Mouse (Mus musculus) megakaryocyte, embryonic 14.5 days (primary cell): ENCODE data around the gene Iqcb1. TPM values are rescaled to one million over a fixed set of nuclear protein-coding genes. Genes with fewer than 3 reads are reported as not detected.
"Not testable (repeated sequence)": the region's sequence is repeated elsewhere in the genome, so short reads cannot be mapped to it uniquely, and the experiment has no call there.

Experiments used
- H3K27me3 ChIP-seq: replicated peaks from 2 replicates; pipeline ENCODE3; 2012; ENCODE audit warnings: inconsistent platforms
- H3K36me3 ChIP-seq: replicated peaks from 2 replicates; pipeline ENCODE3; 2012; ENCODE audit warnings: low read length, inconsistent platforms, mixed read lengths
- H3K4me1 ChIP-seq: 2 replicates; pipeline ENCODE4 v1.6.1; 2012; ENCODE audit warnings: inconsistent platforms
- H3K4me3 ChIP-seq: replicated peaks from 2 replicates; pipeline ENCODE3; 2012; ENCODE audit warnings: moderate library complexity, mild to moderate bottlenecking, inconsistent platforms
- H3K9me3 ChIP-seq: 2 replicates; pipeline ENCODE4 v1.6.1; 2012; ENCODE audit warnings: inconsistent platforms
- FLI1 ChIP-seq: IDR thresholded peaks from 2 replicates; pipeline ENCODE4 v1.6.1; 2012; ENCODE audit warnings: low read length, inconsistent platforms, mixed read lengths
- GATA1 ChIP-seq: IDR thresholded peaks from 3 replicates; pipeline ENCODE4 v1.6.1; 2012; ENCODE audit warnings: mixed read lengths, low read length, inconsistent platforms, borderline replicate concordance
- polyA plus RNA-seq: library from polyadenylated mRNA; stranded (reverse); fragments of >175 nt; gene quantifications from 2 replicates; pipeline ENCODE4 v1.2.3, GENCODE M21; 2012; ENCODE audit warnings: low replicate concordance; ENCODE audit not compliant: insufficient read depth

Iqcb1 gene
- polyA plus RNA-seq, 1 experiment: 0.36 TPM

DNA sequence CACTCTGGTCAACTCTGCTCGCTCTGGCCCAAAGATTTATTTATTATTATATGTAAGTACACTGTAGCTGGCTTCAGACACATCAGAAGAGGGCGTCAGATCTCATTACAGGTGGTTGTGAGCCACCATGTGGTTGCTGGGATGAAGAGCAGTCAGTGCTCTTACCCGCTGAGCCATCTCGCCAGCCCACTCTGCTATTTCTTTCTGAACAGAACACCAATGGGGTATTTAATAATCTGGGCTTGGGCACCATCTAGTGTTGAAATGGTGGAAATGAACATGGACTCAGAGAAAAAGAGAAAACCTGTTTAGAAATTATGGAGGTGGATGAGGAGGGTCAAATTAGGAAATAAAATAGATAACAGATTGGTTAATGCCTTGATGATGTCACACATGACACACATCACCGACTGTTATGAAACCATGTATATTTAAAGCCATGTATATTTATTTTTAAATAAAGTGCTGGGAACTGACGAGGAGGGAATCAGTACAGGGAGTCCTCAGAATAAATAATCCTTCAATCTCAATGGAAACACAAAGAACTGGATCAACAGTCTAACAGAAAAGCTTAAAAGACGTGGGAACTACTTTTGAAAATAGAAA lies 10.8 kb upstream of the Iqcb1 start:
- Histone ChIP-seq H3K9me3 (no peaks in the 10 kb centered on the region), H3K4me1 (peaks cover 8% of the 10 kb centered on the region), H3K27me3 (peaks cover 6% of the 10 kb centered on the region), H3K4me3 (no peak overlapping the region), H3K36me3 (no peaks in the 10 kb centered on the region)
- TF ChIP-seq FLI1 (no peak), GATA1 (no peak)

- no peak overlapping the region for H3K4me3 ChIP-seq
- peaks cover 8% of the 10 kb centered on the region for H3K4me1 ChIP-seq
- peaks cover 5% of the 10 kb centered on the region for H3K27me3 ChIP-seq
- H3K36me3 ChIP-seq: no peaks in the 10 kb centered on the region
- TF ChIP-seq GATA1: no peak
- no peak for TF ChIP-seq FLI1
- H3K9me3 ChIP-seq: no peaks in the 10 kb centered on the region
These were observed 8.2 kb upstream of the Iqcb1 start for GRCm38 (mm10) chr16:36820016-36820415.

- H3K4me1 ChIP-seq: peaks cover 8% of the 10 kb centered on the region
- H3K9me3 ChIP-seq: no peaks in the 10 kb centered on the region
- H3K4me3 ChIP-seq: no peak overlapping the region
- H3K27me3 ChIP-seq: peaks cover 5% of the 10 kb centered on the region
- no peaks in the 10 kb centered on the region for H3K36me3 ChIP-seq
- TF ChIP-seq GATA1 (no peak), FLI1 (no peak)
These were observed 7.4 kb upstream of the Iqcb1 start for GRCm38 (mm10) chr16:36820747-36821146.

GRCm38 (mm10) chr16:36821474-36821873 lies 6.7 kb upstream of the Iqcb1 start:
- peak overlapping the region; percentile 46 for H3K4me3 ChIP-seq
- peaks cover 6% of the 10 kb centered on the region for H3K27me3 ChIP-seq
- TF ChIP-seq GATA1: no peak
- peaks cover 8% of the 10 kb centered on the region for H3K4me1 ChIP-seq
- no peaks in the 10 kb centered on the region for H3K36me3 ChIP-seq
- H3K9me3 ChIP-seq: no peaks in the 10 kb centered on the region

GRCm38 (mm10) chr16:36827611-36828053 lies 553 bp upstream of the Iqcb1 start:
- no peaks in the 10 kb centered on the region for H3K36me3 ChIP-seq
- peaks cover 9% of the 10 kb centered on the region for H3K27me3 ChIP-seq
- peaks cover 11% of the 10 kb centered on the region for H3K4me1 ChIP-seq
- TF ChIP-seq FLI1 (no peak), GATA1 (no peak)
- H3K4me3 ChIP-seq: peak overlapping the region; percentile 98
- H3K9me3 ChIP-seq: no peaks in the 10 kb centered on the region

- H3K9me3 ChIP-seq: no peaks in the 10 kb centered on the region
- no peaks in the 10 kb centered on the region for H3K36me3 ChIP-seq
- peak overlapping the region; percentile 98 for H3K4me3 ChIP-seq
- H3K27me3 ChIP-seq: peaks cover 9% of the 10 kb centered on the region
- H3K4me1 ChIP-seq: peaks cover 11% of the 10 kb centered on the region
- TF ChIP-seq GATA1 (no peak), FLI1 (no peak)
These were observed 635 bp downstream of the Iqcb1 start for GRCm38 (mm10) chr16:36828820-36829219.

DNA sequence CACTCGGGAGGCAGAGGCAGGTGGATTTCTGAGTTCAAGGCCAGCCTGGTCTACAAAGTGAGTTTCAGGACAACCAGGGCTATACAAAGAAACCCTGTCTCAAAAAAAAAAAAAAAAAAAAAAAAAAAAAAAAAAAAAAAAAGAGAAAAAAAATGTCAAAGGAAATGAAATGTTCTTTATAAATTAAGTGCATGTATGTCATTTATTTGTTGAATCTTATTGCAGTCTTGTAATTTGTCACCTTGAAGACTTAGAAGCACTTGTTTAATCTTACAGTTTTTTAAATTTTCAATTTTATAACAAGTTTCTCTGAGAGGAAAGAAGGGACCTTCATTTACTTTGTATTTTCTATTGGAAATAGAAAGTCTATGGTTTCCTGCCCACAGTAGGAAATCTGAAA lies 18.7 kb downstream of the Iqcb1 start:
- H3K4me1 ChIP-seq, H3K4me3 ChIP-seq, H3K27me3 ChIP-seq, H3K9me3 ChIP-seq: not testable (repeated sequence)
- H3K36me3 ChIP-seq: peaks cover 18% of the 10 kb centered on the region

DNA sequence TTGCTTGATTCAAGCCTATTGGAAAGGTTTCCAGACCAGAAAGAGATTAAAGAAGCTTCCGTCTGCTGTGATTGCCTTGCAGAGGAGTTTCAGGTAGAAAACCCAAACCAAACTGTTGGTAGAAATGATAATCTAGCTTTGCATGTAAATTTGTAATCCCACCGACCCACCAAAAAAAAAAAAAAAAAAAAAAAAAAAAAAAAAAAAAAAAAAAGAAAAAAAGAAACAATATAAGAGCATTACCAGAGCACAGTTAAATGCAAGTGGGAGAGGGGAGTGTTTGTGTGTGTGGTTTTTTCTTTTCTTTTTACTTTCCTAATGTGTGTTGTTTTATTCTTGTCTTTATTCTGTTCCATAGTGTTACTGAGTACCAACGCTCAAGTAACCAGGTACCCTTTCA lies 23.0 kb downstream of the Iqcb1 start:
- H3K4me3 ChIP-seq: no peak overlapping the region
- H3K4me1 ChIP-seq: no peaks in the 10 kb centered on the region
- H3K36me3 ChIP-seq: peaks cover 11% of the 10 kb centered on the region
- TF ChIP-seq FLI1: no peak
- no peak for TF ChIP-seq GATA1
- no peaks in the 10 kb centered on the region for H3K9me3 ChIP-seq
- no peaks in the 10 kb centered on the region for H3K27me3 ChIP-seq

DNA sequence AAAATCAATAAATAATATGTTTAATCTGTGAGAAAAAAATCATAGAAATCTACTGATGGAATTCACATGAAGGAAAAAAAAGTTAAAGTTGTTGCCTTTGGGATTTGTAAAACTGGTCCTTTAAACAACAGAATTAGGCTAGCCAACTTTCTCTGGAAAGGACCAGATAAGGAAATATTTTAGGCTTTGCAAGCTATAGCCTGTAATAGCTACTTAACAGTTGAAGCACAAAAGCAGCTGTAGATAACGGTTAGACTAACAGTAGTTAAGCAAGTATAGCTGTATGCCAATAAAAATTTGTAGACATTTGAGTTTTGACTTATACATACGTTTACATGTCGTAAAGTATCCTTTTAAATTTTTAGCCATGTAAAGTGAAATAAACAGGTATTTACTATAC lies 35.4 kb downstream of the Iqcb1 start:
- H3K9me3 ChIP-seq: no peaks in the 10 kb centered on the region
- H3K4me3 ChIP-seq: no peak overlapping the region
- H3K4me1 ChIP-seq: no peaks in the 10 kb centered on the region; the same call in 1 of the 2 replicates
- H3K27me3 ChIP-seq: no peaks in the 10 kb centered on the region
- no peak for TF ChIP-seq GATA1
- no peak for TF ChIP-seq FLI1
- H3K36me3 ChIP-seq: peaks cover 18% of the 10 kb centered on the region

- H3K4me3 ChIP-seq: no peak overlapping the region
- no peaks in the 10 kb centered on the region for H3K27me3 ChIP-seq
- H3K4me1 ChIP-seq: peaks cover 6% of the 10 kb centered on the region
- H3K36me3 ChIP-seq: peaks cover 29% of the 10 kb centered on the region
- H3K9me3 ChIP-seq: no peaks in the 10 kb centered on the region
- TF ChIP-seq FLI1 (no peak), GATA1 (no peak)
These were observed 41.3 kb downstream of the Iqcb1 start for GRCm38 (mm10) chr16:36869442-36869841.
